Mouse (Mus musculus) CD8-positive naive resting alpha-beta T cell, adult 57 days (primary cell): ENCODE results near the gene 4933428G20Rik. TPM values are rescaled to one million over a fixed set of nuclear protein-coding genes. Genes with fewer than 3 reads are reported as not detected.

Experiments used
- total RNA-seq: library from RNA; stranded (reverse); gene quantifications from one replicate; pipeline ENCODE4 v1.2.4, GENCODE M21; 2023

The 4933428G20Rik gene
- total RNA-seq, result not detected

GRCm38 (mm10) chr11:97499865-97500719, at the start of gene 4933428G20Rik:
Gene 4933428G20Rik, minus strand, starts transcription at chr11:97500340.

Other genes with a start within 250 kb of the 4933428G20Rik start
- gene Npepps, start 219.7 kb downstream of the 4933428G20Rik start, total RNA-seq, result 77.5 TPM
- gene Mrpl45, start 184.6 kb downstream of the 4933428G20Rik start, total RNA-seq, result 13.8 TPM
- gene Gpr179, start 148.3 kb downstream of the 4933428G20Rik start, total RNA-seq, result not detected
- 15.9 TPM for gene Socs7, start 137.8 kb downstream of the 4933428G20Rik start, total RNA-seq
- 0.67 TPM for gene Arhgap23, start 84.8 kb downstream of the 4933428G20Rik start, total RNA-seq
- not detected for gene Srcin1, start 75.8 kb upstream of the 4933428G20Rik start, total RNA-seq
- gene Epop, start 129.4 kb upstream of the 4933428G20Rik start, total RNA-seq, result 6.6 TPM
- gene Mllt6, start 163.1 kb upstream of the 4933428G20Rik start, total RNA-seq, result 192 TPM
- 33.9 TPM for gene Cisd3, start 185.5 kb upstream of the 4933428G20Rik start, total RNA-seq
- gene Pcgf2, start 200.2 kb upstream of the 4933428G20Rik start, total RNA-seq, result 1.4 TPM
- gene Psmb3, start 203.1 kb upstream of the 4933428G20Rik start, total RNA-seq, result 124 TPM
- 51.3 TPM for gene Pip4k2b, start 244.4 kb upstream of the 4933428G20Rik start, total RNA-seq